Mouse (Mus musculus): Measurements from ENCODE around the gene Rundc3a.

- TF ChIP-seq CTCF (conservative IDR thresholded peaks at IDR 0.05; ENCODE audit: insufficient read depth, insufficient read length, low read depth, low read length) = no peak
- TF ChIP-seq POLR2A (IDR thresholded peaks at IDR 0.05; ENCODE audit: low read depth, low read length) = no peak
These were observed 564 bp upstream of the Rundc3a start for GRCm38 (mm10) chr11:102392441-102393237.
